Mouse (Mus musculus) cerebellum, postnatal 25 days (tissue): Measurements from ENCODE around the gene S1pr3.

Experiments
- DNase-seq, 2 experiments: peaks; one replicate each; pipeline ENCODE4 v3.0.0; 2021; ENCODE audit warnings: mixed read lengths in 2 of 2

Gene S1pr3

DNA sequence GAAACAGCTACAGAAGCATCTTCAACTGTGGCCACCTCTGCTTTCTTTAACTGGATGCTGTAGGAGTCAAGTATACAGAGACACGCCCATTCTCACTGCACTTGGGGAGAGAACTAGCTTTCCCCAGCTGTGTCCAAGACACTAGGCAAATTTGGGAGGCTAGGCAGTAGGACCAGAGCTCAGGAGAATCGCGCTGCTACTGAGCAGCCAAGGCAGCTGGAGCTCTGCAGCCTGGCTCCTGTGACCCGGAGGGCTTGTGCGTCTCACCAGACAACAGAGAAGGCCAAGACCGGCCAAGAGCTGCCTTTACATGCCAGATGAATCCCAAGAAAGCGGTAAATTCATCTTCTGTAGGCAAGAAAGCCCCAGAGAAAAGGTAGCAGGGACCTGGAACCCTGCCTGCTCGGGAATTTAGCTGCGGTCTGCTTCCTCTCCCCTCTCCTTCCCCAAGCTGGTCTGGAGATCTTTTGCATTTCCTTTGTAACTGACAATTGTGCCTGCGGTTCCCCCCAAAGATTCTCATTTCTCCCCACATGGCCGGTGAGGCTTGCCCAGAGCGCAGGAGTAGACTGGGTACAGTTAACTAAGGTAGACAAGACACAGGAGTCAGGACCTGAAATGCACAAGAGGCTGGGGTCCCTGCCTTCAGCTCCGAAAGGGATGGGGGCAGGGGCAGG, 760 bp upstream of the S1pr3 start:
- DNase-seq = no peak

DNA sequence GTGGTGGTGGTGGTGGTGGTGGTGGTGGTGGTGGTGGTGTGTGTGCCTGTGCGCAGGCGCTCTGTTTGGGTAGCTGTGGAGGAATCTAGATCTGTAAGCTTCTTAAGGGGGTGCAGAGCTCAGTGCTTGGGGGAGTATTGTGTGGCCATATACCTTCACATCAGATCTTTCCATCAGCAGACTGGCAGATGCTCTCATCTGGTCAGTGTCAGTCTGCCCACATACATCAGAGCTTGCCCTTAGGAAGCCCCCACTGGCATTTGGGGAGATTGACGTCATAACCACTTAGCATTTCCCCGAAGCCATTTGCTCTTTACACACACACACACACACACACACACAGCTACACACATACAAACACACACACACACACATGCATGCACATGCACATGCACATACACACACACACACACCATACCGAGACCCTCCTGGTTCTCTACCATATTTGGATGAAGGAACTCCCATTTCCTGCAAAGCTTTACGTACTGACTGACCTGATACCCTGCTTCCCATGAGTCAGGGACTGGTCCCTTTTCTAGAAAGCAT, 1.6 kb downstream of the S1pr3 start:
- no peak for DNase-seq

DNA sequence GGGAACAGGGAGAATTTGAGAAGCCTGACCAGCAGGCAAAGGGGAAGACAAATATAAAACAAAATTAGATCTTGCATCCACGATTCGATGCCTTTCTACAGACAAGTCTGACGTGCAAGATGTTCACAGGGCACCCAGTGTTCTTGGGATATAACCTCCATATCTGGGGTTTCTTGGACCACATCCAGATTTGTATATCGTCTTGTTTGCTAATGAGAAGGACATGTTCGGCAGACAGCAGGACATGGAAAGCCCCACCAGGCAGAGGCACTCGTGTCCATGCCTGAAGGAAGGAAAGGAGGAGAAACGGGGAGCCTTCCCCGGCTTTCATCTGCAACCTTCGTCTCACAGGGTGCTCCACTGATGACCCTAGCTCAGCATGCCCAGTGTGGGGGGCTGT, 2.8 kb downstream of the S1pr3 start:
- DNase-seq = no peak

DNA sequence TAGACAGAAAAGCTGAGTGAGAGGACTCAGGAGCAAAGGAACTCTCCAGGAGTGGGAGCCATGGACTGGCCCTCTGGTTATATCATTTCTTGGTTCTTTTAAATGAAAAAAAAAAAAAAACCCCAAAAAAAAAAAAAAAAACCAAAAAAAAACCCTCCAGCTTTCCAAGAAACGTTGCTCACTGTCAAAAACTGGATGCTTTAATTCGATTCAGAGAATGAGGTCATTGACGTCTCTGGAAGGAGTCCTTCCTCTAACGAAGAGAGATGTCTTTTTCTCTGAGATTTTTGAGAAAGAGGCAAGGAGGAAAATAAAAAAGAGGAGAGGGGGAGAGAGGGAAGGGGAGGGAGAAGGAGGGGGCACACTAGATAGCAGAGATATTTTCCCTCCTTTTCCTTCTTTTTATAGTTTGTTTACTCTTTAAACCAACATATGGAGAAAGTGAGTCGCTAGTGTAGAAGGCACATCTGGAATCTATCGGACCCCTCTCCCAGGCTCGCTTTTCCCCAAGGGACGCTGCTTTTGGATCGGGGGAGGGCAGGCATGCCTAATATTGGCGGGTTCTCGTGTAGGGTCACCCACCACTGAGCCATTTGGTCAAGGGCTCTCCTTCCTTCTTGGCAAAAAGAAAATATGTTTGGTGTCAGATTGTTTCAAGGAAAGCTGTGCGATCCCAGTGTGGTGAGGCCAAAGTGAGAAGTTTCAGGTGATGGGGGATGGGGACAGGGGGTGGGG, 3.4 kb downstream of the S1pr3 start:
- DNase-seq = no peak

DNA sequence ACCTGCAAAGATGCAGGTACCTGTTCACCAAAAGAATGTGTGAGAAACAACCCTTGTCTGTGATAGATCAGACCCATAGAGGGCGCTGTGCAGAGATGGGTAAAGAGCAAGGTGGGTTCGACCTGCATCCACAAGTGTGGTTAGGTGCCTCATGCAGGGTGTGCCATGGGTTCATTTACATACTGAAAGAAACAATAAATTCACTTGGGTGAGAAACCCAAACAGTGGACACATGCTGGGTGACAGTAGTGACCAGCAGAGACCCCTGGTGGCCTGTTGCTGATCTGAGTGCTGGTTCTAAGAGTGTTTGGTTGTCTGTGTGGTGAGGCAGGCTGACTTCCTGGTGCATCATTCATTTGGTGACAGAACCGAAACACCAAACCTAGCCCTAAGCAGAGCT, 5.0 kb downstream of the S1pr3 start:
- no peak for DNase-seq

DNA sequence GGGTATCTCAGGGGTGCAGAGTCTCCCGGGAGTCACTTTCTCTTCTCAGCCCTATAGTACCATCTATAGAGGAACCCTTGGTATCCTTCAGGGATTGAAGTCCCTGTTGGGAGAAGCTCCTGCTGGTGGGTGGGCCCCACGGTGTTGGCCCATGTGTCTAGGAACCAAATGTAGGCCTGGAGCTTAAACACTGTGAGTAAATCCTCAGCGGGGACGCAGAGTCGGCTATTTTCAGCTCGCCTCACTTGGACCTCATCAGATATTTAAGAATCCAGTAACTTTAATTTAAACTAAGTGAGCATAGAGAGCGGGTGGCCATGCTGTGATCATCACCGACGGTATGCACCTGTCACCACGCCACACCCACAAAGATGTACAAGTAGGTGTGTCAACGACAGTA, 8.3 kb downstream of the S1pr3 start:
- DNase-seq = no peak

DNA sequence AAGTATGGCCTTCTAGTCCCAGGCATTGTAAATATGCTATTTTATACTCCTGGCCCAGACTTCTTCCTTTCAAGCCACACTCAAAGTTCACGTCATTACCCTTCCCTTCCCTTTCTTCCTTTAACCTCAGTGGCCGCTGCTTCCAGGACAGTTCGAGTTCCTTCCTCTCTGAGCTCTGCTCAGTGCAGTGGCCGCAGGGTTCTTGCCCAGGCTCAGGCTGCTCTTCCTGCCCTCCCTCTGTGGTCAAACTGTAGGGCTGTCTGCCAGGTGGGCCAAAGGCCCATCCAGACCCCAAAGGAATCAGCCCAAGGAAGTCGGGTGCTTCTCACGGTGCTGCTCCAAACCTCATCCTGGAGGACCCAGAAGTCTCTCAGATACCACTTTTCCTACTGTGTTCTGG, 9.4 kb downstream of the S1pr3 start:
- no peak for DNase-seq

DNA sequence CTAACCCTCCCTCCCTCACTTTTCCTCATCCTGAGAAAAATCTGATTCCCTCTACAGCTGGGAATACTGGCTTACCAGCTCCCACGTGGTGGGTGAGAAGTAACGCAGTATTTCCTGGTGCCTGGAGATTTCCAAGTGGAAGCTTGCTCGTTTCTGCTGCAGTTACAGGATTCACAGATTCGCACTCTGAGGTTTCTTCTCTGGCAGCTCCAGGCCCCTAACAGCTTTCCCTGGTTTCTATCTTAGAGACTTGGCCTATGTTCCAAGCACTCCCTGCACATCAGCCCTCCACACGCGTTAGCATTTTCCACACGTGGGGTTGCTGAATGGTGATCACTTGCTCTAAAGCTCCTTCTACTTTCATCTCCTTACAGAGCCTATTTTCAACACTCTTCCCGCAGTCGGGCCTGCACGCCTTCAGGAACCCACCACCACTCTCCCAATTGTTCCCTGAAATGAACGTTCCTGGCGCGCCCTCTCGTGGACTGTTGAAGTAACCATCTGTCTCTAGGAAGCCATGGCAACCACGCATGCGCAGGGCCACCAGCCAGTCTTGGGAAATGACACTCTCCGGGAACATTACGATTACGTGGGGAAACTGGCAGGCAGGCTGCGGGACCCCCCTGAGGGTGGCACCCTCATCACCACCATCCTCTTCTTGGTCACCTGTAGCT, 10.0 kb downstream of the S1pr3 start:
- peak; percentile 94 to 96 for DNase-seq

DNA sequence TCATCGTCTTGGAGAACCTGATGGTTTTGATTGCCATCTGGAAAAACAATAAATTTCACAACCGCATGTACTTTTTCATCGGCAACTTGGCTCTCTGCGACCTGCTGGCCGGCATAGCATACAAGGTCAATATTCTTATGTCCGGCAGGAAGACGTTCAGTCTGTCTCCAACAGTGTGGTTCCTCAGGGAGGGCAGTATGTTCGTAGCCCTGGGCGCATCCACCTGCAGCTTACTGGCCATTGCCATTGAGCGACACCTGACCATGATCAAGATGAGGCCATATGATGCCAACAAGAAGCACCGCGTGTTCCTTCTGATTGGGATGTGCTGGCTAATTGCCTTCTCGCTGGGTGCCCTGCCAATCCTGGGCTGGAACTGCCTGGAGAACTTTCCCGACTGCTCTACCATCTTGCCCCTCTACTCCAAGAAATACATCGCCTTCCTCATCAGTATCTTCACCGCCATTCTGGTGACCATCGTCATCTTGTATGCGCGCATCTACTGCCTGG, 10.6 kb downstream of the S1pr3 start:
- peak in 1 of 2 experiments; percentile 31 for DNase-seq

DNA sequence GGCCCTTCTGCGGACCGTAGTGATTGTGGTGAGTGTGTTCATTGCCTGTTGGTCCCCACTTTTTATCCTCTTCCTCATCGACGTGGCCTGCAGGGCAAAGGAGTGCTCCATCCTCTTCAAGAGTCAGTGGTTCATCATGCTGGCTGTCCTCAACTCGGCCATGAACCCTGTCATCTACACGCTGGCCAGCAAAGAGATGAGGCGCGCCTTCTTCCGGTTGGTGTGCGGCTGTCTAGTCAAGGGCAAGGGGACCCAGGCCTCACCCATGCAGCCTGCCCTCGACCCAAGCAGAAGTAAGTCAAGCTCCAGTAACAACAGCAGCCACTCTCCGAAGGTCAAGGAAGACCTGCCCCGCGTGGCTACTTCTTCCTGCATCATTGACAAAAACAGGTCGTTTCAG, 11.1 kb downstream of the S1pr3 start:
- DNase-seq = no peak

DNA sequence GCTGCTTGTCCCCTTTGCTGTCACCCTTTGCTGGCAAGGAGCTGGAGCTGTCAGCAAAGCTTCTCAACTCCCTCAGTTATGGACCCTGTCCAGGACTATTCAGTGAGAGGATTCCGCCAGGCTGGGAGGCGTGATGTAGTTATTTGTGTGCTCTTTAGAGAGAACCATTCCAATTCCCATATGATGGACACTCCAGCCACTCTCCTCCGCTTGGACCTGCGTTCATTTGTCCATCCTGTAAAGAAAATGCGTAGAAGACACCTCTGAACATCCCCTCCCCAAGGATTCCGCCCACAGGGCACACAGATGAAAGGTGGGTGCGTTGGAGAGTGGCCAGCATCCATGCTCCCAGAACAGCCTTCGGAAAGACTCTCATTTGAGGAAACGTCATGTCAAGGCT, 12.4 kb downstream of the S1pr3 start:
- DNase-seq = no peak

DNA sequence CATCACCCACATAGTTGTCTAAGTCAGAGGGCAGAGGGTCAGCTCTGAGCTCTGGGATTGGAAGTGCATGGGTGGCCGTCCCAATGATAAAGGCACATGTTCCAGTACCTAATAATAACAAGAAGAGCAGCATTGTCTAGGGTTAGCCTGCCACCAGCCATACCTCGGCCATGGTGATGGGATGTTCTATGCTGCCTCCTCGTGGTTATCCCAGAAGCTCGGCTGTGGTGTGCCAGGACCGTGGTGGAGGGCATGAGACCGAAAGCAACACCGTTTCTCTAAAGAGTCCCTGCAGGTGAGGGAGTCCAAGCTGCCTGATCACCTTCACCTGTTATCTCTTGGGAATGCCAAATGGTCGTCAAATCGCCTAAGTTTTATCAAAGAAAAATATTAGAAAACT, 15.2 kb downstream of the S1pr3 start:
- DNase-seq = no peak

DNA sequence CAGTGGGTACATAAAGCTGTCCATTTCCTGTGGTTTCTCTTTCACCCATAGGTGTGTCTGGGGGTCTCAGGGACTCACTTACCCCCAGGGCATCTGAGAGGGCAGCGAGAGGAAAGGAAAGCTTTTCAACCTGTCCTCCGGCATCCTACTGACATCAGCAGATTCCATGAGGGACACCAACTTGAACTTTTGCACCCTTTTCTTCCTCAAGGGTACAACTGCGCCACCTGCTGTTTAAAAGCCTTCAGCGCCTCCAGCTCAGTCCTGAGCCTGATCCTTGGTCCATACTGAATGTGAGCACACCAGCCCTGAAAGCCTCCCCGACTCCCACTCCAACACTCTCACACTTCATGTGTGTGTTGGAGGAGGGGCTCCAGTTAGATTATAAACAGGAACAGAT, 16.2 kb downstream of the S1pr3 start:
- peak; percentile 45 to 74 for DNase-seq

DNA sequence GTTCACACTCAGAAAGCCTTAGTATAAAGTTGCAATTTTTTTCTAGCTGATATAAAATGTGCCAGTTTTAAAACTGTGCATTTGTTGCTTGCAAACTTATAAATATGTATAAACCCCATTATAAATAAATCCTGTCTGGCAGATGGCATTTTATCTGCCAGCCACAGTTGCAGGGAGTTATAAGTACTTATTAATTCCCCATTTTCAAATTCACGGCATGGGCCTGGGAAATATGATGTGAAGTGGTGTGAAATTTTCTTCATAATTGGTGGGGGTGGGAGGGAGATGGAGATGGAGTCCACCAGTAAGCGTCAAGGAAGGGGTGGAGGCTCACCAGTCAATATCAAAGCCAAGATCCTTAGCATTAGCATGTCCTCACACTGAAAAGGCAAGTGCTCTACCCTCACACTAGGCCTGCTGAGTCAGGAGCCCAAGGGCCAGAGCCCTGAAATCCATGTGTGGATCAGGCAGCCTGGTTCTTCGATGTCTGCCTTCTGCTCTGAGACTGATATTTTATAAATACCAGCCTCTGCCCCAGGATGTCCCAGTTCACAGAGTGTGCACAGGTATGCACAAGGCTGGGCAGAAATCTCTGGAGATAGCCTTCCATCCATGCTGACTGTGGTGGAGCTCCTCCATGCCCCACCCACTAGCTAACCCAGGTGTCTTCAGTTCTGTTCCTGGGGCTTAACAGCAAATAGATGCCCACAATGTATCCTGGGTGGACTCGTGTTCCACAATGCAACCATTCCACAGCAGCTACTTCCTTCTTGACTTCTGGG, 17.4 kb downstream of the S1pr3 start:
- no peak for DNase-seq

DNA sequence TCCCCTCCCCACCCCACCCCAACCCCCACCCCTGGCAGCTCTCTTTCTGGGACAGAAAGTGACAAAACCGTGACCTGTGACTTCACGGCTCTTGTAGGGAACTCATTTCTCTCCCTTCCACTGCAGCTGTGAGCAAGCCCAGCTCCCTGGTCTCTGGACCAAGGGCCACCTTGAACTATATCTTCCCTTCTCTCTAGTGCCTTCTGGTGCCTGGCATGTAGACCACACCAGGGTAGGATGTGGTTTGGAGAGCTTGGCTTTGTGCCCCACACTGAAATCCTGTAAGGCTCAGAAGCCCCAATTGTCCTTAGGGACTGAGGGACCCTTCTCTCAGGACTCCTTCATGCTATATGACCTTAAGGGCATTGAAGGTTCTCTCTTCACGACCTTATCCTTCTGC, 24.9 kb downstream of the S1pr3 start:
- DNase-seq = no peak

DNA sequence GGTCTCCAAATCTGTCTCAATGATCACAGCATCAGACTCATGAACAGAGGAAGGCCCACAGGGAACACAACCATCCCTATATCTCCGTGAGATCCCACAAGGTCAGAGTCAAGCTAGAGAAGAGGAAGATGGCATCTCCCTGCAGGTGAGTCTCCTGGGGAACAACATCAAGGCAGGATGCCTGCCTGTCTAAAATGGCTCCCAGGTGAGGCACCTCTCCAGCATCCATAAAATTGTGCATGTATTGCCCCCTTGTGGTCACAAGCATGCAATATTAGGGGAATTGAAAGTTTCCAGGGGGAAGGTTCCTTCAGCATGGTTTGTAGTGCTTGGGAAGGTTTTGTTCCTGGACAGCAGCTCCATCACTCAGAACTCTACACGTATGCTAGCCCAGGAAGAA, 26.0 kb downstream of the S1pr3 start:
- DNase-seq = peak in 1 of 2 experiments; percentile 19

DNA sequence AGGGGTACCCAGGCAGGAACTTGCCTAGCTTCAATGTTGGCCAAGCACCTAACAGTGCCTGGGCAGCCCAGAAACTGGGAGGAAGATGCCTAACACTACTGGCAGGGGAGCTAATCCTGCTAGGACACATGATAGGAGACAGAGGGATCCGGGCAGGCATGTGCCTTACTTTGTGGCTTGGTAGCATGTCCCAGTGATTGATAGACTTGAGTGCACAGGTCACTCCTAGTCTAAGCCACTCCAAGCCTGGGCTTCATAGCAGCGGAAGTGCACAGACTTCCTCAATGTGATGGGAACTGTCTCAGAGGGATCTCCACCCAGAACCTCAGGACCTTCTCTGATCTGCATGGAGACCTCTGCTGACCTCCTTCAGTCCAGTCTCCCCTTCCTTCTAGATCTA, 26.7 kb downstream of the S1pr3 start:
- no peak for DNase-seq

DNA sequence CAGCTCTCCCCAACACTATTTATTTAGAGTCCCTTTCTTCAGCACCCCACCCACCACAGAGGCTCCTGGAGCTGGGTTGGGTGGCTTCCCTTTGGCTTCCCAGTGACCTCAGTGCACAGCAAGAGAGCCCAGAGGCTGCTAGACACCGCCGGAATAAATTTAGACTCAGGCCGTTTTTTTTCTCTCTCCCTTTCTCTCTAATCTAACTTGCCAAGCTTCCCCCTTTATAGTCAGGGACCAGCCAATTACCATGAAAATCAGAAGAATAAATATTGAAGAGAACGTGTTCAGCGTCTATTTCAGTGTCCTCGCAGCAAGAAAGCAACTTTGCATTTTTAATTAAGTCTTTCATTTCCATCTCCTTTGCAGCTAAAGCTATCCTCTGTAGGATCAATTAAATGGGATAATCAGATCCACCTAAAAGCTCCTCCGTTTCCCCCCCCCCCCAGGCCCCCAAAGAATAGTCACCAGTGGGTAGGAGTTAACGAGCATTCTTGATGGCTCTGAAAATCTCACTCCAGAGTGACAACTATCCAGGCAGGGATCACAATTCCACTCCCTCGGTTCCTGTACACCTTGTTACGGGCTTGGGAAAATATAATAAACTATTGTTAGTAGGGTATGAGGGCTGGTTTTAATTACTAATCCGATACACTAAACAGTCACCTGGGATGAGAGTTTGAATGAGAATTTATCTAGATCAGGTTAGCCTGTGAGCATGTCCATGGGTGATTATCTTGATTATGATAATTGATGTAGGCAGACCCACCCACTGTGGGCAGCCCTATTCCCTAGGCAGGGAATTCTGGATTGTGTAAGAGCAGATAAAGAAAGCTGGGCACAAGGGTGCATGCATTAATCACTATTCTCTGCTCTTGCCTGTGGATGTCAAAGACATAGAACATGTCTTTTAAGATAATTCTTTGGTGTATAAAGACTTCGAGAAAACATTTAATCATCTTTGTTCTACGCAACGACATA, 29.0 kb downstream of the S1pr3 start:
- DNase-seq = no peak

DNA sequence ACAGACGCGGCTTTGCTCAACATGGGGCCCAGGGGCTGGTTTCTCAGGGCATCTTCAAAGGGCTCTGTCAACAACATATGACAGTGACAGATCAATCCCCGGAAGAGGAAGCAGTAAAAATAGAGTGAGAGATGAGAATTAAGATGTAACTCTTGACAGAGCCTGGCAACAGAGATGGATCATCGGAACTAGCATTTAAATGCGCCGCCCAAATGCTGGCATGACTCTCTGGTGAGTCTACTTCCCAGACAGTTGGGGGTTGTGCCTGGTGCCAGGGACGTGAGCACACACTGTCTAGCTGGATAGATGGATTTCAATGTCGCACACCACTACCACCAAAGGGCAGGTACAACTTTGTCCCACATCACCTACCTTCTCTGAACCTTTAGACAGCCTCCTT, 34.5 kb downstream of the S1pr3 start:
- DNase-seq = no peak

DNA sequence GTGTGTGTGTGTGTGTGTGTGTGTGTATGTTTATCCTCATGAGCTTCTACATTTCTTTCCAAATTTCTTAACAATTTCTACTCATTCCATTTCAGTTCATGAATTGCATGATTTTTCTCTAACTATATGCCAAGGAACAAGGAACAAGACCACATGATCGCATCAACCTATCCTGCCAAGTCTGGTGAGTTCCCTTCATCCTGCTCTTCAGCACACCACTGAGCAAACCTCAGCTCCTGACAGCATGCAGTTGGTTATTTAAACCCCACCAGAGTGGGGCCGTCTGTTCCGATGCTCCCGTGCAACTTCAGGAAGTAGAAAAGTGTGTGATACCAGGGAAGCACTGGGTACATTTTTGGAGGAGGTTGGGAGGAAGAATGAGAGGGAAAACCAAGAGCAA, 38.1 kb downstream of the S1pr3 start:
- no peak for DNase-seq

DNA sequence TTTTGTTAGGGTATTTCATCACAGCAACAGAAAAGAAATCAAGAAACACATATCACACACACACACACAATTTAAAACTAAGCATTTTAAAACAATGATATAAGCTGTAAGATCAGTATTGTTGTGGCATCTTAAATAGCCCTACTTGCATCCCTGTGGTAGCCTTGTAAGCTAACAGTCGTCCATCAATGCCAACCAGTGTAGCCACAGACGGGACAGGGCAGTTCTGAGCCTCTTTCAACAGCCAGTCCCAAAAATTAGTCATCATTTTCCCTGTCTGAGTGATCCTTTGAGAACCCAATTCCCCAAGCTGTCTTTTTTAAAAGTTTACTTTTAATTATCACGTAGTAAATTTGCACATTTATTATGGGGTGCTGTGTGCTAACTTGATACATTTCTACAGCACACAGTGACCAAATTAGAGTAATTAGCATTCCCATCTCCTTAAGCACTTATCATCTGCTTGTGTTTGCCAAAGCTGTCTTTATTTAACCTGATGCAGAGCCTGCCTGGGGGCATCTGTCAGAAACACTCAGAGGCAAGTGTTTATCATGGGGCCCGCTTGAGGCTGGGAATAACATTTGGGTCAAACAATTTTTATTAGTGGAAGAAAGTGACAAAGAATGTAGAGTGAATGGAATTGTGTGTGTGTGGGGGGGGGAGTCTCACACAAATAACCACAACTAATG, 47.9 kb downstream of the S1pr3 start:
- DNase-seq = no peak
